Mouse (Mus musculus): ENCODE measurements around the gene Agtpbp1. TPM values are rescaled to one million over a fixed set of nuclear protein-coding genes. Genes with fewer than 3 reads are reported as not detected.
"Not testable (repeated sequence)": the region's sequence is repeated elsewhere in the genome, so short reads cannot be mapped to it uniquely, and the experiment has no call there.

The Agtpbp1 gene
- polyA plus RNA-seq, 1 experiment: 13.5 TPM

- TF ChIP-seq POLR2A (IDR thresholded peaks at IDR 0.05; ENCODE audit: control insufficient read depth, extremely low read depth, insufficient read depth, low read length, poor library complexity) (no peak), CTCF (IDR thresholded peaks at IDR 0.05; ENCODE audit: borderline replicate concordance, control insufficient read depth, extremely low read depth, insufficient read depth, low read length, poor library complexity) (no peak)
- Histone ChIP-seq H3K27ac (ENCODE audit: control insufficient read depth, insufficient read depth, low read length) (no peak overlapping the region), H3K27me3 (ENCODE audit: control insufficient read depth, insufficient read depth, low read length) (no peaks in the 10 kb centered on the region), H3K4me1 (replicated peaks; ENCODE audit: control insufficient read depth, insufficient read depth, low read length) (no peaks in the 10 kb centered on the region), H3K4me3 (ENCODE audit: control insufficient read depth, insufficient read depth, low read length) (no peak overlapping the region), H3K36me3 (ENCODE audit: control insufficient read depth, insufficient read depth, low read length) (peaks cover 3% of the 10 kb centered on the region; the same call in 1 of the 2 replicates)
- DNase-seq: no peak
- WGBS: 61% methylated on average over 2 of the region's 2 CpGs
These were observed 95.9 kb downstream of the Agtpbp1 start for GRCm38 (mm10) chr13:59489143-59489542.

- H3K36me3 ChIP-seq (ENCODE audit: control insufficient read depth, insufficient read depth, low read length): no peaks in the 10 kb centered on the region
These were observed 97.7 kb downstream of the Agtpbp1 start for GRCm38 (mm10) chr13:59487287-59487686.

GRCm38 (mm10) chr13:59486243-59486642, 98.8 kb downstream of the Agtpbp1 start:
- WGBS: 91% methylated on average over 5 of the region's 5 CpGs
- TF ChIP-seq CTCF (IDR thresholded peaks at IDR 0.05; ENCODE audit: borderline replicate concordance, control insufficient read depth, extremely low read depth, insufficient read depth, low read length, poor library complexity): no peak
- no peak for TF ChIP-seq POLR2A (IDR thresholded peaks at IDR 0.05; ENCODE audit: control insufficient read depth, extremely low read depth, insufficient read depth, low read length, poor library complexity)
- no peak for DNase-seq

More at GRCm38 (mm10) chr13:59487287-59487686, 97.7 kb downstream of the Agtpbp1 start:
- TF ChIP-seq CTCF (IDR thresholded peaks at IDR 0.05; ENCODE audit: borderline replicate concordance, control insufficient read depth, extremely low read depth, insufficient read depth, low read length, poor library complexity): no peak
- no peak for TF ChIP-seq POLR2A (IDR thresholded peaks at IDR 0.05; ENCODE audit: control insufficient read depth, extremely low read depth, insufficient read depth, low read length, poor library complexity)
- no peak for DNase-seq
- Histone ChIP-seq H3K4me3 (ENCODE audit: control insufficient read depth, insufficient read depth, low read length) (no peak overlapping the region), H3K27ac (ENCODE audit: control insufficient read depth, insufficient read depth, low read length) (no peak overlapping the region), H3K27me3 (ENCODE audit: control insufficient read depth, insufficient read depth, low read length) (no peaks in the 10 kb centered on the region), H3K4me1 (replicated peaks; ENCODE audit: control insufficient read depth, insufficient read depth, low read length) (no peaks in the 10 kb centered on the region)
- WGBS: 95% methylated on average over 8 of the region's 8 CpGs

GRCm38 (mm10) chr13:59485456-59485855, 99.6 kb downstream of the Agtpbp1 start:
- no peaks in the 10 kb centered on the region; the same call in 1 of the 2 replicates for H3K36me3 ChIP-seq (ENCODE audit: control insufficient read depth, insufficient read depth, low read length)
- 97% methylated on average over 7 of the region's 7 CpGs for WGBS
- no peak for DNase-seq
- TF ChIP-seq POLR2A (IDR thresholded peaks at IDR 0.05; ENCODE audit: control insufficient read depth, extremely low read depth, insufficient read depth, low read length, poor library complexity): no peak
- no peaks in the 10 kb centered on the region for H3K27me3 ChIP-seq (ENCODE audit: control insufficient read depth, insufficient read depth, low read length)
- H3K4me3 ChIP-seq (ENCODE audit: control insufficient read depth, insufficient read depth, low read length): no peak overlapping the region
- no peak overlapping the region for H3K27ac ChIP-seq (ENCODE audit: control insufficient read depth, insufficient read depth, low read length)
- H3K4me1 ChIP-seq (replicated peaks; ENCODE audit: control insufficient read depth, insufficient read depth, low read length): no peaks in the 10 kb centered on the region

More at GRCm38 (mm10) chr13:59486243-59486642, 98.8 kb downstream of the Agtpbp1 start:
- H3K4me3 ChIP-seq (ENCODE audit: control insufficient read depth, insufficient read depth, low read length): no peak overlapping the region
- H3K36me3 ChIP-seq (ENCODE audit: control insufficient read depth, insufficient read depth, low read length): no peaks in the 10 kb centered on the region
- no peaks in the 10 kb centered on the region for H3K27me3 ChIP-seq (ENCODE audit: control insufficient read depth, insufficient read depth, low read length)
- H3K4me1 ChIP-seq (replicated peaks; ENCODE audit: control insufficient read depth, insufficient read depth, low read length): no peaks in the 10 kb centered on the region
- no peak overlapping the region for H3K27ac ChIP-seq (ENCODE audit: control insufficient read depth, insufficient read depth, low read length)

- Histone ChIP-seq H3K4me3 (ENCODE audit: control insufficient read depth, insufficient read depth, low read length) (no peak overlapping the region), H3K4me1 (replicated peaks; ENCODE audit: control insufficient read depth, insufficient read depth, low read length) (no peaks in the 10 kb centered on the region), H3K27ac (ENCODE audit: control insufficient read depth, insufficient read depth, low read length) (no peak overlapping the region), H3K36me3 (ENCODE audit: control insufficient read depth, insufficient read depth, low read length) (peaks cover 8% of the 10 kb centered on the region), H3K27me3 (ENCODE audit: control insufficient read depth, insufficient read depth, low read length) (no peaks in the 10 kb centered on the region)
- TF ChIP-seq CTCF (IDR thresholded peaks at IDR 0.05; ENCODE audit: borderline replicate concordance, control insufficient read depth, extremely low read depth, insufficient read depth, low read length, poor library complexity) (no peak), POLR2A (IDR thresholded peaks at IDR 0.05; ENCODE audit: control insufficient read depth, extremely low read depth, insufficient read depth, low read length, poor library complexity) (no peak)
- WGBS: 98% methylated on average over 4 of the region's 4 CpGs
- DNase-seq: no peak
These were observed 103.6 kb downstream of the Agtpbp1 start for GRCm38 (mm10) chr13:59481484-59481855.

- Histone ChIP-seq H3K36me3 (ENCODE audit: control insufficient read depth, insufficient read depth, low read length) (peaks cover 8% of the 10 kb centered on the region), H3K4me3 (ENCODE audit: control insufficient read depth, insufficient read depth, low read length) (no peak overlapping the region), H3K27me3 (ENCODE audit: control insufficient read depth, insufficient read depth, low read length) (no peaks in the 10 kb centered on the region), H3K27ac (ENCODE audit: control insufficient read depth, insufficient read depth, low read length) (no peak overlapping the region), H3K4me1 (replicated peaks; ENCODE audit: control insufficient read depth, insufficient read depth, low read length) (no peaks in the 10 kb centered on the region)
- DNase-seq: no peak
- whole genome bisulfite sequencing: 96% methylated on average over 13 of the region's 13 CpGs
- TF ChIP-seq POLR2A (IDR thresholded peaks at IDR 0.05; ENCODE audit: control insufficient read depth, extremely low read depth, insufficient read depth, low read length, poor library complexity): no peak
- no peak for TF ChIP-seq CTCF (IDR thresholded peaks at IDR 0.05; ENCODE audit: borderline replicate concordance, control insufficient read depth, extremely low read depth, insufficient read depth, low read length, poor library complexity)
These were observed 104.2 kb downstream of the Agtpbp1 start for GRCm38 (mm10) chr13:59480599-59481483.

- WGBS: 92% methylated on average over 7 of the region's 7 CpGs
- H3K4me1 ChIP-seq (replicated peaks; ENCODE audit: control insufficient read depth, insufficient read depth, low read length); DNase-seq; H3K27me3 ChIP-seq (ENCODE audit: control insufficient read depth, insufficient read depth, low read length); H3K4me3 ChIP-seq (ENCODE audit: control insufficient read depth, insufficient read depth, low read length); H3K27ac ChIP-seq (ENCODE audit: control insufficient read depth, insufficient read depth, low read length): not testable (repeated sequence)
- H3K36me3 ChIP-seq (ENCODE audit: control insufficient read depth, insufficient read depth, low read length): peaks cover 16% of the 10 kb centered on the region
These were observed 107.1 kb downstream of the Agtpbp1 start for GRCm38 (mm10) chr13:59477928-59478327.
